Mouse (Mus musculus) retina, adult 2 months (tissue): ENCODE data around the gene Pcsk4.

Experiments used
- DNase-seq: peaks from one replicate; pipeline ENCODE4 v3.0.0-alpha.2; 2012; ENCODE audit warnings: low read depth, low spot score

The Pcsk4 gene

GRCm38 (mm10) chr10:80299301-80299700 lies 30.0 kb downstream of the Pcsk4 start:
- DNase-seq, result no peak

GRCm38 (mm10) chr10:80298571-80299281 lies 30.6 kb downstream of the Pcsk4 start:
- DNase-seq, result no peak

- no peak for DNase-seq
Measured at GRCm38 (mm10) chr10:80297526-80298133, 31.7 kb downstream of the Pcsk4 start.

GRCm38 (mm10) chr10:80296824-80297223 lies 32.5 kb downstream of the Pcsk4 start:
- DNase-seq, result no peak

GRCm38 (mm10) chr10:80295618-80296425 lies 33.5 kb downstream of the Pcsk4 start, which contains the start of gene Apc2:
Gene Apc2 (plus strand): TSS chr10:80295977.
- DNase-seq, result peak; percentile 57

GRCm38 (mm10) chr10:80294788-80295303 lies 34.5 kb downstream of the Pcsk4 start:
- DNase-seq, result no peak

GRCm38 (mm10) chr10:80294311-80294710 lies 35.0 kb downstream of the Pcsk4 start:
- no peak for DNase-seq

- no peak for DNase-seq
Measured at GRCm38 (mm10) chr10:80293325-80293724, 36.0 kb downstream of the Pcsk4 start.

- DNase-seq, result peak; percentile 86
Measured at GRCm38 (mm10) chr10:80292251-80293146, 36.8 kb downstream of the Pcsk4 start, which contains the start of gene Rps15. Gene Rps15 (plus strand): TSS chr10:80292453.

GRCm38 (mm10) chr10:80288657-80289056 lies 40.6 kb downstream of the Pcsk4 start:
- no peak for DNase-seq

GRCm38 (mm10) chr10:80288097-80288496 lies 41.2 kb downstream of the Pcsk4 start:
- no peak for DNase-seq

GRCm38 (mm10) chr10:80285222-80286070 lies 43.9 kb downstream of the Pcsk4 start:
- no peak for DNase-seq

GRCm38 (mm10) chr10:80282481-80283441 lies 46.5 kb downstream of the Pcsk4 start:
- no peak for DNase-seq

GRCm38 (mm10) chr10:80281921-80282371 lies 47.4 kb downstream of the Pcsk4 start:
- no peak for DNase-seq

GRCm38 (mm10) chr10:80281304-80281703 lies 48.0 kb downstream of the Pcsk4 start:
- no peak for DNase-seq

- no peak for DNase-seq
Measured at GRCm38 (mm10) chr10:80279273-80279672, 50.0 kb downstream of the Pcsk4 start.

GRCm38 (mm10) chr10:80278390-80278789 lies 50.9 kb downstream of the Pcsk4 start:
- no peak for DNase-seq

GRCm38 (mm10) chr10:80276238-80276637 lies 53.1 kb downstream of the Pcsk4 start:
- no peak for DNase-seq

- no peak for DNase-seq
Measured at GRCm38 (mm10) chr10:80273847-80274246, 55.5 kb downstream of the Pcsk4 start.
